Mouse (Mus musculus) layer of hippocampus, adult 2 months (tissue): ENCODE results near the gene Irf4. TPM values are rescaled to one million over a fixed set of nuclear protein-coding genes. Genes with fewer than 3 reads are reported as not detected.

Experiments used
- DNase-seq, 2 experiments: peaks; one replicate each; pipeline ENCODE4 v3.0.0; 2022; ENCODE audit warnings: low spot score in 2 of 2
- H3K27ac ChIP-seq: fragments of 200-600 bp; 2 replicates; pipeline ENCODE4 v1.8.1; 2022
- H3K4me3 ChIP-seq: fragments of 200-600 bp; 2 replicates; pipeline ENCODE4 v1.8.1; 2022; ENCODE audit warnings: mild to moderate bottlenecking
- CTCF ChIP-seq: fragments of 200-600 bp; conservative IDR thresholded peaks from 2 replicates; pipeline ENCODE4 v1.8.1; 2022; ENCODE audit warnings: antibody characterized with exemption, mild to moderate bottlenecking, moderate library complexity
- total RNA-seq, 2 experiments: library from RNA; stranded (reverse); gene quantifications; 2 replicates each; pipeline ENCODE4 v1.2.3; 2021

Irf4 gene
- total RNA-seq, 2 experiments from 2014 or later = 0.13 to 0.47 TPM

DNA sequence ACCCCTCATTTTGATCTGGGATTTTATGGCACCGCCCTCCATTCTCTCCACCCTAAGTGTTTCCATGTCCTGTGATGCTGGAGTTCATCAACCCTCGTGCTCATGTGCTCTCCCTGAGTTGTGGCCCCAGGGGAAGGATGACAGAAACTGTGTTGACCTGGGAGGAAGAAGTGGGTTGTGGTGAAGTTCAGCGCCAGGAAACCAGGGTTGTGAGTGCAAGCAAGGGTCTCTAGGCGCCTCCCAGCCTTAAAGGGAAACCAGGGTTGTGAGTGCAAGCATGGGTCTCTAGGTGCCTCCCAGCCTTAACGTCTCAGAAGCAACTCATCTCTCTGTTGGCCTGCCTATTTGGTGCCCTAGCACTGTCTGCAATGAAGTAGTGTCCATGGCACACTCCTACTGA, 64.4 kb downstream of the Irf4 start:
- TF ChIP-seq CTCF = no peak
- no peak for DNase-seq

DNA sequence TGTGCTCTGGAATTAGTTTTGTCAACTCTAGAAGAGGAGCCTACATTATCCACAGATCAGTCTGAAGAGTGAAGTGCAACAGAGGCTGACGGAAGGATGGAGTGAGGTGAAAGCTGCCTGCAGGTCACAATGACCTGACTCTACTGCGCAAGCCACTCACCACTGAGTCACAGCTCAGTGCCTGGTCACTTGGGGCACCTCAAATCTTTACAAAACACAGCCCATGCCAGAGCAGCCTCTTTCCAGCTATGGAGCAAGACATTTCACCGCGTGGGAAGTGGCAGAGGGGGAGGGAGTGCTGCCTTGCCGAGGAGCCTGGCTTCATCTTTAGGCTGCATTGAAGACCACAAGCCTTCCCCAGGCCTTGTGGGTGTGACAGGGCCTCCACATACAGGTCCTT, 65.2 kb downstream of the Irf4 start:
- DNase-seq = no peak
- no peak for TF ChIP-seq CTCF

More for the DNA sequence above, 64.4 kb downstream of the Irf4 start:
- Histone ChIP-seq H3K4me3 (no peak overlapping the region), H3K27ac (no peak overlapping the region)

More for the DNA sequence above, 65.2 kb downstream of the Irf4 start:
- Histone ChIP-seq H3K27ac (no peak overlapping the region), H3K4me3 (no peak overlapping the region)

Other genes starting within 250 kb of the Irf4 start
- gene Uqcrfs1, start 203.9 kb upstream of the Irf4 start, total RNA-seq = 100 to 1,000 TPM; 143 to 154 TPM
- 10 to 100 TPM; 22.5 to 23.9 TPM for gene Dusp22, start 89.2 kb upstream of the Irf4 start, total RNA-seq
- under 1 TPM; 0.61 TPM for gene Hus1b, start 198.5 kb downstream of the Irf4 start, total RNA-seq
- gene Exoc2, start 224.9 kb downstream of the Irf4 start, total RNA-seq = 10 to 100 TPM; 41.2 to 44.1 TPM
- gene Gm5447, start 225.0 kb downstream of the Irf4 start, total RNA-seq = under 1 TPM in 1 of 2 experiments, not detected in 1; 0.33 TPM